Mouse (Mus musculus): ENCODE measurements around the gene Pik3ca.
"Not testable (repeated sequence)": the region's sequence is repeated elsewhere in the genome, so short reads cannot be mapped to it uniquely, and the experiment has no call there.

The Pik3ca gene

GRCm38 (mm10) chr3:32401591-32401990 lies 4.1 kb downstream of the Pik3ca start:
- DNase-seq (ENCODE audit: low read depth, low spot score): no peak

- no peak for DNase-seq (ENCODE audit: low read depth, low spot score)
Observed at GRCm38 (mm10) chr3:32402990-32403885, 5.8 kb downstream of the Pik3ca start.

GRCm38 (mm10) chr3:32405699-32406098 lies 8.2 kb downstream of the Pik3ca start:
- DNase-seq (ENCODE audit: low read depth, low spot score): no peak

GRCm38 (mm10) chr3:32406804-32407203 lies 9.3 kb downstream of the Pik3ca start:
- DNase-seq (ENCODE audit: low read depth, low spot score): no peak

GRCm38 (mm10) chr3:32408811-32409273 lies 11.4 kb downstream of the Pik3ca start:
- DNase-seq (ENCODE audit: low read depth, low spot score): peak; percentile 26

- DNase-seq (ENCODE audit: low read depth, low spot score): no peak
Observed at GRCm38 (mm10) chr3:32412502-32413044, 15.1 kb downstream of the Pik3ca start.

- no peak for DNase-seq (ENCODE audit: low read depth, low spot score)
Observed at GRCm38 (mm10) chr3:32414381-32414780, 16.9 kb downstream of the Pik3ca start.

- DNase-seq (ENCODE audit: low read depth, low spot score): no peak
Observed at GRCm38 (mm10) chr3:32415370-32416309, 18.2 kb downstream of the Pik3ca start.

GRCm38 (mm10) chr3:32417751-32418211 lies 20.3 kb downstream of the Pik3ca start:
- DNase-seq (ENCODE audit: low read depth, low spot score): peak; percentile 43

GRCm38 (mm10) chr3:32419866-32420265 lies 22.4 kb downstream of the Pik3ca start:
- peak; percentile 71 for DNase-seq (ENCODE audit: low read depth, low spot score)

- DNase-seq (ENCODE audit: low read depth, low spot score): no peak
Observed at GRCm38 (mm10) chr3:32421115-32422054, 23.9 kb downstream of the Pik3ca start.

- DNase-seq (ENCODE audit: low read depth, low spot score): no peak
Observed at GRCm38 (mm10) chr3:32427695-32428094, 30.2 kb downstream of the Pik3ca start.

- DNase-seq (ENCODE audit: low read depth, low spot score): no peak
Observed at GRCm38 (mm10) chr3:32428361-32428760, 30.9 kb downstream of the Pik3ca start.

GRCm38 (mm10) chr3:32428921-32429320 lies 31.4 kb downstream of the Pik3ca start:
- no peak for DNase-seq (ENCODE audit: low read depth, low spot score)

GRCm38 (mm10) chr3:32429351-32429750 lies 31.9 kb downstream of the Pik3ca start:
- not testable (repeated sequence) for DNase-seq (ENCODE audit: low read depth, low spot score)

- DNase-seq (ENCODE audit: low read depth, low spot score): no peak
Observed at GRCm38 (mm10) chr3:32430394-32430793, 32.9 kb downstream of the Pik3ca start.

- DNase-seq (ENCODE audit: low read depth, low spot score): no peak
Observed at GRCm38 (mm10) chr3:32434016-32434415, 36.5 kb downstream of the Pik3ca start.

- DNase-seq (ENCODE audit: low read depth, low spot score): no peak
Observed at GRCm38 (mm10) chr3:32436101-32436500, 38.6 kb downstream of the Pik3ca start.

GRCm38 (mm10) chr3:32437297-32437696 lies 39.8 kb downstream of the Pik3ca start:
- no peak for DNase-seq (ENCODE audit: low read depth, low spot score)

- DNase-seq (ENCODE audit: low read depth, low spot score): peak; percentile 34
Observed at GRCm38 (mm10) chr3:32437820-32438219, 40.3 kb downstream of the Pik3ca start.

GRCm38 (mm10) chr3:32438716-32439115 lies 41.2 kb downstream of the Pik3ca start:
- no peak for DNase-seq (ENCODE audit: low read depth, low spot score)

Measured in CD4-positive helper T cell, adult 2 months (primary cell).